In genomic region chr9:22417547-22417946, GRCm38 (mm10) we compare ENCODE assay signal across 26 mouse cellular contexts. TPM values are rescaled to one million over a fixed set of nuclear protein-coding genes. Genes with fewer than 3 reads are reported as not detected.
A peak's percentile ranks its signal among the peaks of the same experiment; 100 is the strongest.
DNase-seq lines count a peak whose midpoint lies in the region; ATAC-seq and TF ChIP-seq lines count a peak whose summit lies in the region.
"Had no signal": no experiment of that assay in that cellular context is flagged by ENCODE, and none has a peak within 500 bp of the region (broad histone marks: within the 10 kb centered on the region; RNA-seq: fewer than 3 reads in every experiment).

No protein-coding gene starts in this region.

- peak; percentile 43; the same call in 1 of the 2 replicates for ATAC-seq in liver, embryonic 16.5 days (ENCODE audit: low read depth)
- no peak for ATAC-seq in liver, postnatal 0 days
- ATAC-seq: forebrain, embryonic 14.5 days had no signal

- no peaks in the 10 kb centered on the region for H3K9me3 ChIP-seq in liver, embryonic 16.5 days (replicated peaks; ENCODE audit: control insufficient read depth, low read length)
- no peaks in the 10 kb centered on the region for H3K9me3 ChIP-seq in liver, postnatal 0 days (ENCODE audit: low read length)
- H3K9me3 ChIP-seq: embryonic facial prominence, embryonic 15.5 days; forebrain, embryonic 10.5 days; heart, embryonic 13.5 days; hindbrain, embryonic 15.5 days had no signal

- no peak overlapping the region for H3K4me2 ChIP-seq in liver, embryonic 16.5 days (ENCODE audit: low read depth, low read length)
- H3K4me2 ChIP-seq in liver, postnatal 0 days (ENCODE audit: low read depth, low read length) = no peak overlapping the region; the same call in 1 of the 2 replicates
- H3K4me2 ChIP-seq: embryonic facial prominence, embryonic 15.5 days; heart, embryonic 13.5 days; hindbrain, embryonic 15.5 days had no signal

- no peak overlapping the region for H3K4me3 ChIP-seq in liver, embryonic 16.5 days (ENCODE audit: low read depth, low read length)
- H3K4me3 ChIP-seq in liver, postnatal 0 days (ENCODE audit: low read depth, low read length) = no peak overlapping the region
- H3K4me3 ChIP-seq: embryonic facial prominence, embryonic 15.5 days; erythroblast, embryonic 14.5 days; forebrain, embryonic 10.5 days; heart, embryonic 13.5 days; hindbrain, embryonic 15.5 days had no signal

- H3K36me3 ChIP-seq in liver, embryonic 16.5 days (ENCODE audit: control insufficient read depth, insufficient read depth) = no peaks in the 10 kb centered on the region
- no peaks in the 10 kb centered on the region for H3K36me3 ChIP-seq in liver, postnatal 0 days (replicated peaks; ENCODE audit: insufficient read depth, low read length)
- H3K36me3 ChIP-seq: embryonic facial prominence, embryonic 15.5 days; forebrain, embryonic 10.5 days; heart, embryonic 13.5 days; hindbrain, embryonic 15.5 days had no signal

- H3K9ac ChIP-seq in liver, embryonic 16.5 days (ENCODE audit: low read depth, low read length) = no peak overlapping the region
- H3K9ac ChIP-seq in liver, postnatal 0 days (replicated peaks) = no peak overlapping the region
- H3K9ac ChIP-seq: embryonic facial prominence, embryonic 15.5 days; heart, embryonic 13.5 days; hindbrain, embryonic 15.5 days had no signal

- no peaks in the 10 kb centered on the region; the same call in 1 of the 2 replicates for H3K4me1 ChIP-seq in liver, embryonic 16.5 days (ENCODE audit: control insufficient read depth, low read depth, low read length)
- H3K4me1 ChIP-seq in liver, postnatal 0 days (ENCODE audit: insufficient read depth) = no peaks in the 10 kb centered on the region
- H3K4me1 ChIP-seq: embryonic facial prominence, embryonic 15.5 days had no signal

- H3K27ac ChIP-seq in liver, embryonic 16.5 days (ENCODE audit: low read length) = no peak overlapping the region
- no peak overlapping the region for H3K27ac ChIP-seq in liver, postnatal 0 days (ENCODE audit: low read depth)
- H3K27ac ChIP-seq: embryonic facial prominence, embryonic 15.5 days; forebrain, embryonic 10.5 days; heart, embryonic 13.5 days; hindbrain, embryonic 15.5 days had no signal

- DNase-seq in adrenal gland, postnatal 10 days = peak; percentile 24
- DNase-seq in adrenal gland, postnatal 4 days (ENCODE audit: low spot score in 2 of 2) = no peak
- peak; percentile 29 for DNase-seq in kidney, adult 9 months
- no peak for DNase-seq in kidney, adult 18-20 months
- DNase-seq in liver, postnatal 0 days = no peak
- peak; percentile 36 for DNase-seq in testis, postnatal 14 days (ENCODE audit: low spot score)
- DNase-seq in thymus, postnatal 4 days = no peak
- DNase-seq: cerebellum, adult 18-20 months; cerebellum, postnatal 14 days; embryo, embryonic 11 days; gastrocnemius, postnatal 36 days; heart, adult 11 months; heart, postnatal 36 days had no signal

- no peak for TF ChIP-seq CTCF in liver, postnatal 0 days (IDR thresholded peaks at IDR 0.05; ENCODE audit: low read depth)

- WGBS in liver, embryonic 16.5 days (ENCODE audit: insufficient replicate concordance) = 44% methylated on average over 6 of the region's 6 CpGs
- WGBS in liver, postnatal 0 days (ENCODE audit: insufficient replicate concordance) = 49% methylated on average over 6 of the region's 6 CpGs

- TF ChIP-seq EP300 in liver, postnatal 0 days (IDR thresholded peaks at IDR 0.05; ENCODE audit: low read depth) = no peak

- H3K27me3 ChIP-seq in liver, embryonic 16.5 days (ENCODE audit: control insufficient read depth, insufficient read depth, low read depth, low read length) = no peaks in the 10 kb centered on the region
- H3K27me3 ChIP-seq in liver, postnatal 0 days (ENCODE audit: insufficient read depth, low read length) = no peaks in the 10 kb centered on the region
- H3K27me3 ChIP-seq: embryonic facial prominence, embryonic 15.5 days; hindbrain, embryonic 15.5 days had no signal

RNA-seq across cellular contexts. Expression of gene 9530077C05Rik, which starts 6.2 kb away (rescaled TPM):
- total RNA-seq in adrenal gland, postnatal 10 days (2021) = 1 to 10 TPM; 4.3 to 5.2 TPM
- 1 to 10 TPM; 5.2 to 7.6 TPM for total RNA-seq in adrenal gland, postnatal 4 days (2021)
- 1.2 and 1.3 TPM in 2 replicates for polyA plus RNA-seq in liver, embryonic 16.5 days (2015; fragmentation: Nextera tagmentation; extraction: Ambion mirVana)
- polyA plus RNA-seq in liver, postnatal 0 days (2015; fragmentation: Nextera tagmentation; extraction: Ambion mirVana) = 1.2 and 1.6 TPM in 2 replicates

RNA-seq across cellular contexts. Expression of gene Anln, which starts 28.6 kb away (rescaled TPM):
- 10 to 100 TPM; 15.8 to 19.8 TPM for total RNA-seq in adrenal gland, postnatal 10 days (2021)
- total RNA-seq in adrenal gland, postnatal 4 days (2021) = 10 to 100 TPM; 27.0 to 28.1 TPM
- polyA plus RNA-seq in liver, embryonic 16.5 days (2015; fragmentation: Nextera tagmentation; extraction: Ambion mirVana) = 29.7 and 29.9 TPM in 2 replicates
- polyA plus RNA-seq in liver, postnatal 0 days (2015; fragmentation: Nextera tagmentation; extraction: Ambion mirVana) = 6.9 and 7.2 TPM in 2 replicates

RNA-seq across cellular contexts. Expression of gene Gm17545, which starts 36.5 kb away (rescaled TPM):
- not detected for total RNA-seq in adrenal gland, postnatal 10 days (2021)
- total RNA-seq in adrenal gland, postnatal 4 days (2021) = not detected
- not detected in 2 replicates for polyA plus RNA-seq in liver, embryonic 16.5 days (2015; fragmentation: Nextera tagmentation; extraction: Ambion mirVana)
- polyA plus RNA-seq in liver, postnatal 0 days (2015; fragmentation: Nextera tagmentation; extraction: Ambion mirVana) = not detected in 2 replicates
- total RNA-seq: CH12.LX; common myeloid progenitor, adult 5-6 weeks; gastrocnemius, adult 8-10 months; gastrocnemius, postnatal 36 days; heart, postnatal 36 days had no signal
- polyA plus RNA-seq: embryonic facial prominence, embryonic 11.5 days; embryonic facial prominence, embryonic 15.5 days; erythroblast, embryonic 14.5 days; forebrain, embryonic 10.5 days; forebrain, embryonic 14.5 days; heart, embryonic 13.5 days; heart, postnatal 0 days; hindbrain, embryonic 11.5 days; hindbrain, embryonic 15.5 days had no signal

RNA-seq across cellular contexts. Expression of gene Rp9, which starts 52.0 kb away (rescaled TPM):
- 10 to 100 TPM; 42.9 to 44.0 TPM for total RNA-seq in adrenal gland, postnatal 10 days (2021)
- 10 to 100 TPM; 48.1 to 52.9 TPM for total RNA-seq in adrenal gland, postnatal 4 days (2021)
- 25.1 and 25.3 TPM in 2 replicates for polyA plus RNA-seq in liver, embryonic 16.5 days (2015; fragmentation: Nextera tagmentation; extraction: Ambion mirVana)
- polyA plus RNA-seq in liver, postnatal 0 days (2015; fragmentation: Nextera tagmentation; extraction: Ambion mirVana) = 42.2 and 47.9 TPM in 2 replicates

RNA-seq across cellular contexts. Expression of gene Bbs9, which starts 58.0 kb away (rescaled TPM):
- total RNA-seq in adrenal gland, postnatal 10 days (2021) = 10 to 100 TPM; 12.0 to 16.4 TPM
- total RNA-seq in adrenal gland, postnatal 4 days (2021) = 10 to 100 TPM; 21.0 to 21.1 TPM
- 2.5 and 3.1 TPM in 2 replicates for polyA plus RNA-seq in liver, embryonic 16.5 days (2015; fragmentation: Nextera tagmentation; extraction: Ambion mirVana)
- polyA plus RNA-seq in liver, postnatal 0 days (2015; fragmentation: Nextera tagmentation; extraction: Ambion mirVana) = 1.6 and 1.8 TPM in 2 replicates
- polyA plus RNA-seq: erythroblast, embryonic 14.5 days had no signal

Comparison
In these comparisons a context has a peak if more than half of its experiments do, and no peak if none do; other contexts are left out.
1. DNase-seq: peak in adrenal gland, postnatal 10 days (single experiment), kidney, adult 9 months (single experiment) and testis, postnatal 14 days (single experiment); none in adrenal gland, postnatal 4 days (0 of 2), kidney, adult 18-20 months (single experiment), liver, postnatal 0 days (single experiment) and thymus, postnatal 4 days (single experiment).